Mouse (Mus musculus): Measurements from ENCODE around the gene Nt5dc3. TPM values are rescaled to one million over a fixed set of nuclear protein-coding genes. Genes with fewer than 3 reads are reported as not detected.

The Nt5dc3 gene
- polyA plus RNA-seq, 1 experiment from 2014 or later = 1.7 TPM

GRCm38 (mm10) chr10:86773360-86773759 is 5.4 kb upstream of the Nt5dc3 start:
- H3K4me2 ChIP-seq = no peak overlapping the region
- H3K27me3 ChIP-seq (ENCODE audit: control insufficient read depth, insufficient read depth, low read length) = no peaks in the 10 kb centered on the region; the same call in 1 of the 2 replicates
- peak; percentile 51 for DNase-seq (ENCODE audit: low spot score, missing footprints)
- H3K27ac ChIP-seq (ENCODE audit: low read depth, low read length) = no peak overlapping the region
- H3K9ac ChIP-seq (ENCODE audit: low read length) = no peak overlapping the region
- no peak overlapping the region for H3K4me3 ChIP-seq (ENCODE audit: low read depth, low read length)
- H3K9me3 ChIP-seq (ENCODE audit: control insufficient read depth, low read length) = no peaks in the 10 kb centered on the region
- ATAC-seq (ENCODE audit: low FRiP score) = no peak
- WGBS = 80% methylated on average over 4 of the region's 4 CpGs
- peaks cover 10% of the 10 kb centered on the region for H3K4me1 ChIP-seq (ENCODE audit: control insufficient read depth, insufficient read depth, low read length)
- H3K36me3 ChIP-seq (ENCODE audit: control insufficient read depth, insufficient read depth, low read length) = no peaks in the 10 kb centered on the region

GRCm38 (mm10) chr10:86776281-86776680 is 2.5 kb upstream of the Nt5dc3 start:
- Histone ChIP-seq H3K36me3 (ENCODE audit: control insufficient read depth, insufficient read depth, low read length) (no peaks in the 10 kb centered on the region), H3K27me3 (ENCODE audit: control insufficient read depth, insufficient read depth, low read length) (peaks cover 9% of the 10 kb centered on the region), H3K9me3 (ENCODE audit: control insufficient read depth, low read length) (no peaks in the 10 kb centered on the region), H3K4me2 (no peak overlapping the region), H3K9ac (ENCODE audit: low read length) (no peak overlapping the region), H3K4me1 (ENCODE audit: control insufficient read depth, insufficient read depth, low read length) (peaks cover 10% of the 10 kb centered on the region), H3K27ac (ENCODE audit: low read depth, low read length) (no peak overlapping the region), H3K4me3 (ENCODE audit: low read depth, low read length) (no peak overlapping the region)
- DNase-seq (ENCODE audit: low spot score, missing footprints) (peak; percentile 31), ATAC-seq (ENCODE audit: low FRiP score) (no peak)
- WGBS = 84% methylated on average over 9 of the region's 9 CpGs

GRCm38 (mm10) chr10:86777614-86778319 is 1.0 kb upstream of the Nt5dc3 start:
- Histone ChIP-seq H3K4me1 (ENCODE audit: control insufficient read depth, insufficient read depth, low read length) (peaks cover 17% of the 10 kb centered on the region), H3K27ac (ENCODE audit: low read depth, low read length) (no peak overlapping the region), H3K4me2 (peak overlapping the region; percentile 100), H3K9ac (ENCODE audit: low read length) (peak overlapping the region; percentile 64), H3K36me3 (ENCODE audit: control insufficient read depth, insufficient read depth, low read length) (no peaks in the 10 kb centered on the region), H3K27me3 (ENCODE audit: control insufficient read depth, insufficient read depth, low read length) (peaks cover 9% of the 10 kb centered on the region), H3K9me3 (ENCODE audit: control insufficient read depth, low read length) (no peaks in the 10 kb centered on the region), H3K4me3 (ENCODE audit: low read depth, low read length) (peak overlapping the region; percentile 53)
- DNase-seq (ENCODE audit: low spot score, missing footprints) (no peak), ATAC-seq (ENCODE audit: low FRiP score) (no peak)
- 43% methylated on average over 19 of the region's 19 CpGs for WGBS

- ATAC-seq (ENCODE audit: low FRiP score) (peak; percentile 63), DNase-seq (ENCODE audit: low spot score, missing footprints) (no peak)
- WGBS = under 1% methylated on average over 39 of the region's 58 CpGs
- Histone ChIP-seq H3K27ac (ENCODE audit: low read depth, low read length) (no peak overlapping the region), H3K4me2 (peak overlapping the region; percentile 100), H3K27me3 (ENCODE audit: control insufficient read depth, insufficient read depth, low read length) (peaks cover 9% of the 10 kb centered on the region), H3K36me3 (ENCODE audit: control insufficient read depth, insufficient read depth, low read length) (no peaks in the 10 kb centered on the region), H3K4me3 (ENCODE audit: low read depth, low read length) (peak overlapping the region; percentile 53), H3K9me3 (ENCODE audit: control insufficient read depth, low read length) (no peaks in the 10 kb centered on the region), H3K4me1 (ENCODE audit: control insufficient read depth, insufficient read depth, low read length) (peaks cover 17% of the 10 kb centered on the region), H3K9ac (ENCODE audit: low read length) (peak overlapping the region; percentile 65)
Observed at GRCm38 (mm10) chr10:86779117-86779755, 431 bp downstream of the Nt5dc3 start.

GRCm38 (mm10) chr10:86779816-86780500 is 1.2 kb downstream of the Nt5dc3 start:
- no peak overlapping the region for H3K27ac ChIP-seq (ENCODE audit: low read depth, low read length)
- WGBS = 19% methylated on average over 12 of the region's 12 CpGs
- ATAC-seq (ENCODE audit: low FRiP score) (no peak), DNase-seq (ENCODE audit: low spot score, missing footprints) (peak; percentile 92)
- H3K4me3 ChIP-seq (ENCODE audit: low read depth, low read length) = peak overlapping the region; percentile 53
- H3K9ac ChIP-seq (ENCODE audit: low read length) = peak overlapping the region; percentile 65
- peaks cover 9% of the 10 kb centered on the region for H3K27me3 ChIP-seq (ENCODE audit: control insufficient read depth, insufficient read depth, low read length)
- H3K4me2 ChIP-seq = peak overlapping the region; percentile 100
- H3K9me3 ChIP-seq (ENCODE audit: control insufficient read depth, low read length) = no peaks in the 10 kb centered on the region
- peaks cover 17% of the 10 kb centered on the region for H3K4me1 ChIP-seq (ENCODE audit: control insufficient read depth, insufficient read depth, low read length)
- H3K36me3 ChIP-seq (ENCODE audit: control insufficient read depth, insufficient read depth, low read length) = no peaks in the 10 kb centered on the region

- peaks cover 9% of the 10 kb centered on the region for H3K27me3 ChIP-seq (ENCODE audit: control insufficient read depth, insufficient read depth, low read length)
- H3K4me1 ChIP-seq (ENCODE audit: control insufficient read depth, insufficient read depth, low read length) = peaks cover 17% of the 10 kb centered on the region
- 23% methylated on average over 5 of the region's 5 CpGs for WGBS
- no peak overlapping the region for H3K27ac ChIP-seq (ENCODE audit: low read depth, low read length)
- no peak overlapping the region for H3K4me3 ChIP-seq (ENCODE audit: low read depth, low read length)
- 0 out of 2 replicates have a peak overlapping the region, but pooled peaks have one; percentile 6 for H3K9ac ChIP-seq (ENCODE audit: low read length)
- no peak overlapping the region for H3K4me2 ChIP-seq
- H3K36me3 ChIP-seq (ENCODE audit: control insufficient read depth, insufficient read depth, low read length) = no peaks in the 10 kb centered on the region
- DNase-seq (ENCODE audit: low spot score, missing footprints) (peak; percentile 59), ATAC-seq (ENCODE audit: low FRiP score) (no peak)
- no peaks in the 10 kb centered on the region for H3K9me3 ChIP-seq (ENCODE audit: control insufficient read depth, low read length)
Observed at GRCm38 (mm10) chr10:86781641-86782040, 2.8 kb downstream of the Nt5dc3 start.

- Histone ChIP-seq H3K9me3 (ENCODE audit: control insufficient read depth, low read length) (no peaks in the 10 kb centered on the region), H3K9ac (ENCODE audit: low read length) (no peak overlapping the region), H3K4me3 (ENCODE audit: low read depth, low read length) (no peak overlapping the region), H3K4me1 (ENCODE audit: control insufficient read depth, insufficient read depth, low read length) (peaks cover 17% of the 10 kb centered on the region), H3K27ac (ENCODE audit: low read depth, low read length) (no peak overlapping the region), H3K36me3 (ENCODE audit: control insufficient read depth, insufficient read depth, low read length) (no peaks in the 10 kb centered on the region), H3K27me3 (ENCODE audit: control insufficient read depth, insufficient read depth, low read length) (peaks cover 9% of the 10 kb centered on the region), H3K4me2 (no peak overlapping the region)
- DNase-seq (ENCODE audit: low spot score, missing footprints) = peak; percentile 76
- no peak for ATAC-seq (ENCODE audit: low FRiP score)
- WGBS = 49% methylated on average over 5 of the region's 5 CpGs
Observed at GRCm38 (mm10) chr10:86782656-86783055, 3.9 kb downstream of the Nt5dc3 start.

GRCm38 (mm10) chr10:86783561-86783960 is 4.8 kb downstream of the Nt5dc3 start:
- Histone ChIP-seq H3K27me3 (ENCODE audit: control insufficient read depth, insufficient read depth, low read length) (peaks cover 9% of the 10 kb centered on the region), H3K4me1 (ENCODE audit: control insufficient read depth, insufficient read depth, low read length) (peaks cover 11% of the 10 kb centered on the region), H3K4me3 (ENCODE audit: low read depth, low read length) (no peak overlapping the region), H3K4me2 (no peak overlapping the region), H3K9ac (ENCODE audit: low read length) (no peak overlapping the region), H3K27ac (ENCODE audit: low read depth, low read length) (no peak overlapping the region), H3K9me3 (ENCODE audit: control insufficient read depth, low read length) (no peaks in the 10 kb centered on the region), H3K36me3 (ENCODE audit: control insufficient read depth, insufficient read depth, low read length) (no peaks in the 10 kb centered on the region)
- no peak for DNase-seq (ENCODE audit: low spot score, missing footprints)
- WGBS = 82% methylated on average over 5 of the region's 5 CpGs
- ATAC-seq (ENCODE audit: low FRiP score) = no peak

Measured in midbrain, embryonic 11.5 days (tissue).